In genomic region chr8:95807861-95808260, GRCm38 (mm10) we compare ENCODE assay signal across 7 mouse cellular contexts. TPM values are rescaled to one million over a fixed set of nuclear protein-coding genes. Genes with fewer than 3 reads are reported as not detected.
DNase-seq lines count a peak whose midpoint lies in the region; ATAC-seq and TF ChIP-seq lines count a peak whose summit lies in the region.

No protein-coding gene starts in this region.

- peak; percentile 91 for ATAC-seq in embryonic facial prominence, embryonic 13.5 days (ENCODE audit: insufficient number of reproducible peaks, insufficient read depth, low FRiP score, low TSS enrichment, low read depth)
- peak; percentile 93 for ATAC-seq in limb, embryonic 12.5 days (ENCODE audit: insufficient number of reproducible peaks, insufficient read depth, low FRiP score, low TSS enrichment, low read depth)
- peak; percentile 96 for ATAC-seq in midbrain, embryonic 15.5 days (replicated peaks)

- H3K4me3 ChIP-seq in embryonic facial prominence, embryonic 13.5 days = peak overlapping the region; percentile 99
- H3K4me3 ChIP-seq in kidney, adult 2 months (ENCODE audit: insufficient read depth, low read depth, low read length) = peak overlapping the region; percentile 95
- H3K4me3 ChIP-seq in limb, embryonic 12.5 days (replicated peaks) = peak overlapping the region; percentile 98
- peak overlapping the region; percentile 99 for H3K4me3 ChIP-seq in midbrain, embryonic 15.5 days
- H3K4me3 ChIP-seq in spleen, adult 2 months (ENCODE audit: extremely low read depth, insufficient read depth, insufficient read length) = peak overlapping the region; percentile 73

- no peak for TF ChIP-seq CTCF in kidney, adult 2 months (conservative IDR thresholded peaks at IDR 0.05; ENCODE audit: insufficient read depth, insufficient read length, low read depth, low read length)
- no peak for TF ChIP-seq CTCF in spleen, adult 2 months (IDR thresholded peaks at IDR 0.05; ENCODE audit: extremely low read depth, insufficient read depth, insufficient read length, insufficient replicate concordance)

- 0% methylated on average over 20 of the region's 20 CpGs for WGBS in embryonic facial prominence, embryonic 13.5 days
- 0% methylated on average over 20 of the region's 20 CpGs for WGBS in kidney, adult 2 months
- 0% methylated on average over 20 of the region's 20 CpGs for WGBS in limb, embryonic 12.5 days
- WGBS in midbrain, embryonic 15.5 days = 0% methylated on average over 20 of the region's 20 CpGs
- under 1% methylated on average over 20 of the region's 20 CpGs for WGBS in spleen, adult 2 months

- TF ChIP-seq POLR2A in kidney, adult 2 months (IDR thresholded peaks at IDR 0.05; ENCODE audit: low read depth, low read length) = peak; percentile 58
- TF ChIP-seq POLR2A in spleen, adult 2 months (IDR thresholded peaks at IDR 0.05; ENCODE audit: low read depth, low read length) = peak; percentile 42; the same call in 1 of the 2 replicates

- peaks cover 4% of the 10 kb centered on the region for H3K36me3 ChIP-seq in embryonic facial prominence, embryonic 13.5 days
- no peaks in the 10 kb centered on the region for H3K36me3 ChIP-seq in kidney, adult 2 months (ENCODE audit: control insufficient read depth, insufficient read depth, low read length)
- H3K36me3 ChIP-seq in limb, embryonic 12.5 days = peaks cover 5% of the 10 kb centered on the region; the same call in 1 of the 2 replicates
- H3K36me3 ChIP-seq in midbrain, embryonic 15.5 days (replicated peaks) = no peaks in the 10 kb centered on the region
- no peaks in the 10 kb centered on the region for H3K36me3 ChIP-seq in spleen, adult 2 months (ENCODE audit: control insufficient read depth, insufficient read depth, low read length)

- H3K9ac ChIP-seq in embryonic facial prominence, embryonic 13.5 days = peak overlapping the region; percentile 99
- peak overlapping the region; percentile 52 for H3K9ac ChIP-seq in limb, embryonic 12.5 days (replicated peaks)
- peak overlapping the region; percentile 50 for H3K9ac ChIP-seq in midbrain, embryonic 15.5 days

- peak overlapping the region; percentile 95 for H3K27ac ChIP-seq in embryonic facial prominence, embryonic 13.5 days
- H3K27ac ChIP-seq in kidney, adult 2 months (ENCODE audit: insufficient read depth, low read depth, low read length) = peak overlapping the region; percentile 92
- H3K27ac ChIP-seq in limb, embryonic 12.5 days = peak overlapping the region; percentile 96
- H3K27ac ChIP-seq in midbrain, embryonic 15.5 days = peak overlapping the region; percentile 95
- H3K27ac ChIP-seq in spleen, adult 2 months (ENCODE audit: insufficient read depth, low read length) = peak overlapping the region; percentile 91

- no peaks in the 10 kb centered on the region for H3K9me3 ChIP-seq in embryonic facial prominence, embryonic 13.5 days
- H3K9me3 ChIP-seq in limb, embryonic 12.5 days = no peaks in the 10 kb centered on the region
- H3K9me3 ChIP-seq in midbrain, embryonic 15.5 days = no peaks in the 10 kb centered on the region

- H3K4me2 ChIP-seq in embryonic facial prominence, embryonic 13.5 days = peak overlapping the region; percentile 92
- peak overlapping the region; percentile 57 for H3K4me2 ChIP-seq in limb, embryonic 12.5 days
- H3K4me2 ChIP-seq in midbrain, embryonic 15.5 days = peak overlapping the region; percentile 90

- peak; percentile 92 to 93 for DNase-seq in adrenal gland, postnatal 36 days
- peak; percentile 94 to 96 for DNase-seq in heart, adult 18-20 months
- DNase-seq in kidney, adult 2 months = peak; percentile 97
- peak; percentile 87 to 92 for DNase-seq in spleen, adult 2 months (ENCODE audit: low read depth in 1 of 2, low spot score in 2 of 2)

- H3K4me1 ChIP-seq in embryonic facial prominence, embryonic 13.5 days = peaks cover 16% of the 10 kb centered on the region
- H3K4me1 ChIP-seq in kidney, adult 2 months (ENCODE audit: control insufficient read depth, insufficient read depth, low read length) = peaks cover 13% of the 10 kb centered on the region
- H3K4me1 ChIP-seq in limb, embryonic 12.5 days (replicated peaks) = peaks cover 18% of the 10 kb centered on the region
- peaks cover 20% of the 10 kb centered on the region for H3K4me1 ChIP-seq in midbrain, embryonic 15.5 days
- H3K4me1 ChIP-seq in spleen, adult 2 months (ENCODE audit: control insufficient read depth, insufficient read depth, insufficient read length) = peaks cover 8% of the 10 kb centered on the region

- no peaks in the 10 kb centered on the region for H3K27me3 ChIP-seq in embryonic facial prominence, embryonic 13.5 days
- H3K27me3 ChIP-seq in kidney, adult 2 months (replicated peaks; ENCODE audit: control insufficient read depth, insufficient read depth, low read length) = no peaks in the 10 kb centered on the region
- H3K27me3 ChIP-seq in limb, embryonic 12.5 days = no peaks in the 10 kb centered on the region
- H3K27me3 ChIP-seq in midbrain, embryonic 15.5 days (replicated peaks) = no peaks in the 10 kb centered on the region
- no peaks in the 10 kb centered on the region for H3K27me3 ChIP-seq in spleen, adult 2 months (ENCODE audit: control insufficient read depth, insufficient read depth, low read length)

RNA-seq across cellular contexts. Expression of gene Cnot1, which starts 0.6 kb away (rescaled TPM):
- total RNA-seq in adrenal gland, postnatal 36 days (2021) = 100 to 1,000 TPM; 148 to 168 TPM
- polyA plus RNA-seq in embryonic facial prominence, embryonic 13.5 days (2015; fragmentation: Nextera tagmentation; extraction: Ambion mirVana) = 62.7 and 71.6 TPM in 2 replicates
- 100 to 1,000 TPM in 1 of 2 experiments, 10 to 100 TPM in 1; 99.8 to 110 TPM for total RNA-seq in heart, adult 18-20 months (2021)
- 57.4 and 71.4 TPM in 2 replicates for polyA plus RNA-seq in kidney, adult 2 months (2012; rRNA removed)
- 91.3 and 109 TPM in 2 replicates for polyA plus RNA-seq in limb, embryonic 12.5 days (2016; fragmentation: Nextera tagmentation; extraction: Ambion mirVana)
- polyA plus RNA-seq in midbrain, embryonic 15.5 days (2015; fragmentation: Nextera tagmentation; extraction: Ambion mirVana) = 48.8 and 50.8 TPM in 2 replicates
- 68.2 and 74.1 TPM in 2 replicates for polyA plus RNA-seq in spleen, adult 2 months (2012; rRNA removed)

RNA-seq across cellular contexts. Expression of gene Sap18b, which starts 17.3 kb away (rescaled TPM):
- total RNA-seq in adrenal gland, postnatal 36 days (2021) = 100 to 1,000 TPM; 170 to 181 TPM
- polyA plus RNA-seq in embryonic facial prominence, embryonic 13.5 days (2015; fragmentation: Nextera tagmentation; extraction: Ambion mirVana) = 351 and 378 TPM in 2 replicates
- total RNA-seq in heart, adult 18-20 months (2021) = 10 to 100 TPM; 90.8 to 97.5 TPM
- 43.8 and 76.7 TPM in 2 replicates for polyA plus RNA-seq in kidney, adult 2 months (2012; rRNA removed)
- 404 and 454 TPM in 2 replicates for polyA plus RNA-seq in limb, embryonic 12.5 days (2016; fragmentation: Nextera tagmentation; extraction: Ambion mirVana)
- 196 and 201 TPM in 2 replicates for polyA plus RNA-seq in midbrain, embryonic 15.5 days (2015; fragmentation: Nextera tagmentation; extraction: Ambion mirVana)
- 21.6 and 24.9 TPM in 2 replicates for polyA plus RNA-seq in spleen, adult 2 months (2012; rRNA removed)

RNA-seq across cellular contexts. Expression of gene Slc38a7, which starts 45.5 kb away (rescaled TPM):
- 10 to 100 TPM; 17.6 to 22.1 TPM for total RNA-seq in adrenal gland, postnatal 36 days (2021)
- polyA plus RNA-seq in embryonic facial prominence, embryonic 13.5 days (2015; fragmentation: Nextera tagmentation; extraction: Ambion mirVana) = 14.9 and 17.5 TPM in 2 replicates
- total RNA-seq in heart, adult 18-20 months (2021) = 10 to 100 TPM; 10.7 to 11.3 TPM
- 22.3 and 24.7 TPM in 2 replicates for polyA plus RNA-seq in kidney, adult 2 months (2012; rRNA removed)
- polyA plus RNA-seq in limb, embryonic 12.5 days (2016; fragmentation: Nextera tagmentation; extraction: Ambion mirVana) = 12.0 and 13.6 TPM in 2 replicates
- polyA plus RNA-seq in midbrain, embryonic 15.5 days (2015; fragmentation: Nextera tagmentation; extraction: Ambion mirVana) = 30.3 and 32.2 TPM in 2 replicates
- polyA plus RNA-seq in spleen, adult 2 months (2012; rRNA removed) = 14.9 and 20.1 TPM in 2 replicates

Comparison
In these comparisons a context has a peak if more than half of its experiments do, and no peak if none do; other contexts are left out.
1. Peak in every context shown above with its lines: DNase-seq, ATAC-seq, H3K4me3 ChIP-seq and H3K27ac ChIP-seq.